Mouse (Mus musculus) liver, embryonic 15.5 days (tissue): ENCODE measurements at regions not wholly inside any gene's neighbourhood (a gene's known extent, or its start where the extent isn't known, plus 50 kb on each side); places are given as distances from the start of the nearest gene placed in this dataset.
A peak's percentile ranks its signal among the peaks of the same experiment; 100 is the strongest.

Experiments
- ATAC-seq: fragments of 200-750 bp; cut with Nextera tagmentation; 2 replicates; pipeline ENCODE4 v1.8.0; 2017; ENCODE audit warnings: moderate number of reproducible peaks, mild to moderate bottlenecking, moderate library complexity; ENCODE audit not compliant: insufficient read depth
- H3K27ac ChIP-seq: fragments of 300-500 bp; sonication (generic); replicated peaks from 2 replicates; pipeline ENCODE4 v1.5.1; 2015; ENCODE audit warnings: mild to moderate bottlenecking, inconsistent platforms
- H3K27me3 ChIP-seq: fragments of 300-500 bp; sonication (generic); 2 replicates; pipeline ENCODE4 v1.6.1; 2015; ENCODE audit warnings: mild to moderate bottlenecking, inconsistent platforms
- H3K36me3 ChIP-seq: fragments of 300-500 bp; sonication (generic); replicated peaks from 2 replicates; pipeline ENCODE4 v1.6.1; 2015; ENCODE audit warnings: moderate library complexity, mild to moderate bottlenecking, inconsistent platforms
- H3K4me1 ChIP-seq: fragments of 300-500 bp; sonication (generic); replicated peaks from 2 replicates; pipeline ENCODE4 v1.6.1; 2015; ENCODE audit warnings: inconsistent platforms
- H3K4me2 ChIP-seq: fragments of 300-500 bp; sonication (generic); 2 replicates; pipeline ENCODE4 v1.6.1; 2015; ENCODE audit warnings: moderate library complexity, mild to moderate bottlenecking, inconsistent platforms
- H3K4me3 ChIP-seq: fragments of 300-500 bp; sonication (generic); replicated peaks from 2 replicates; pipeline ENCODE4 v1.5.1; 2015; ENCODE audit warnings: mild to moderate bottlenecking, inconsistent platforms
- H3K9ac ChIP-seq: fragments of 300-500 bp; sonication (generic); 2 replicates; pipeline ENCODE4 v1.6.1; 2015; ENCODE audit warnings: moderate library complexity, mild to moderate bottlenecking, inconsistent platforms
- H3K9me3 ChIP-seq: fragments of 300-500 bp; sonication (generic); replicated peaks from 2 replicates; pipeline ENCODE4 v1.6.1; 2016; ENCODE audit warnings: inconsistent platforms
- WGBS: fragments of 180-500 bp; shearing (Covaris S2); methylation state at CpG from one replicate; pipeline ENCODE4 v1.1.7; 2015; ENCODE audit warnings: mixed read lengths; ENCODE audit not compliant: insufficient replicate concordance; 5-methylcytosine and 5-hydroxymethylcytosine counted together

DNA sequence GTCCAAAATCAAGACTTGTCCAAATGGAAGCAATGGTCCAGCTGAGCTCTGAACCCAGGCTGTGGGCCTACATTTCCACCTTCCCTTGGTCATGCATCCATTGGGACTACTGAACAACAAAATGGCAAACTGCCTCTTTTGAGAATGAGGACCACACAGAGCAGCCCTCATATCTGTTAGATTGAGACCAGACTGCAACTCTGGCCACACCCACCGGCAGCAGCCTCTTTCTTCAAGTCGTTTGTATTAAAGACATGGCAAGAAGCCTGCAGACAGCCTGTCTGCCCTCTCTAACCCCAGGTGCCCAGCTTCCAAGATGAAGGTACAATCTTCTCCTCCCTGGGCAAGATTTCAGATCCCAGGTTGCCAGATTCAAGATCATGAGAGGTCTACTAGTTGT lies 51.8 kb upstream of the St6galnac3 start:
- Histone ChIP-seq H3K9ac (no peak overlapping the region), H3K4me1 (peaks cover 39% of the 10 kb centered on the region), H3K36me3 (no peaks in the 10 kb centered on the region), H3K27me3 (no peaks in the 10 kb centered on the region), H3K9me3 (no peaks in the 10 kb centered on the region), H3K4me3 (no peak overlapping the region), H3K4me2 (peak overlapping the region; percentile 23; the same call in 1 of the 2 replicates), H3K27ac (no peak overlapping the region)
- ATAC-seq, result peak; percentile 43; the same call in 1 of the 2 replicates
- 12% methylated on average over 2 of the region's 2 CpGs for WGBS

DNA sequence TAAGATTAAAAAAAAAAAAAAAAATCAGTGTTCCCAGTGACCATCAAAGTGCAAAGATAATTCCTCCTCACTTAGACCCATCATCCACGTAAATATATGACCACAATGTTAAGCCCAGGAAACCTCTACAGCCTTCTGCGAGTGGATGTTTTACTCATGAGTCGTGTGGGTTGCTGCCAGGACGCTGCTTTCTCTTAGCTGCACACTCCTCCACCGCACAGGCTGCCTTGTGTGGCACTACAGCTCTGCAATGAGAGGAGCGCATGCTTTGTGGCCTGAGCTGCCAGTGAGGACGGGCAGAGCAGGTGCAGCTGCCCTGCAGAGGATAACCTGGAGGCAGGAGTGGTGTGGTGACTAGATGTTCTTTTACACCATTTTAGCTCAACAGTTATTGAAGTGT lies 53.4 kb upstream of the St6galnac3 start:
- no peak overlapping the region for H3K4me2 ChIP-seq
- H3K9ac ChIP-seq, result no peak overlapping the region
- H3K9me3 ChIP-seq, result no peaks in the 10 kb centered on the region
- H3K27ac ChIP-seq, result no peak overlapping the region
- 74% methylated on average over 7 of the region's 7 CpGs for WGBS
- H3K27me3 ChIP-seq, result no peaks in the 10 kb centered on the region
- no peak overlapping the region for H3K4me3 ChIP-seq
- H3K4me1 ChIP-seq, result peaks cover 40% of the 10 kb centered on the region
- H3K36me3 ChIP-seq, result no peaks in the 10 kb centered on the region
- ATAC-seq, result no peak

DNA sequence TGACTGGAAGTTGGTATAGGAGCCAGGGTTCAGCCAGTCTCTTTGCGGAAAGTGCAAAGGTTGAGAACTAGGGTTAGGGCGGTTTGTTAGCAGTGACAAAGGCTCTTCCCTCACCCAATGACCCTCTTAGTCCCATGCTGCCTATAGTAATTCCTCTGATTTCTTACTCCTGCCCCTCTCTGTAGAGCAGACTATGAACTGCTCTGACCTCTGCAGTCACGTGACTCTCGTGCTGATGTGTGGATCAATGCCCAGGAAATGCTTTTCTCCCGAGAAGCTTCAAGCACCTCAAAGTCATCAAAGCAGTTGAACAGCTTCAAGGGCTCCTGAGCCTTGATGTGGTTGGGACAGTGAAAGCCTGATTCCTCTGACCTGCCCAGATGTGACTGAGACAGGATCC lies 57.5 kb upstream of the St6galnac3 start:
- Histone ChIP-seq H3K27me3 (no peaks in the 10 kb centered on the region), H3K4me1 (peaks cover 12% of the 10 kb centered on the region), H3K36me3 (no peaks in the 10 kb centered on the region), H3K4me3 (no peak overlapping the region), H3K27ac (no peak overlapping the region), H3K9ac (no peak overlapping the region), H3K4me2 (no peak overlapping the region), H3K9me3 (no peaks in the 10 kb centered on the region)
- ATAC-seq, result no peak
- WGBS, result 70% methylated on average over 5 of the region's 5 CpGs

DNA sequence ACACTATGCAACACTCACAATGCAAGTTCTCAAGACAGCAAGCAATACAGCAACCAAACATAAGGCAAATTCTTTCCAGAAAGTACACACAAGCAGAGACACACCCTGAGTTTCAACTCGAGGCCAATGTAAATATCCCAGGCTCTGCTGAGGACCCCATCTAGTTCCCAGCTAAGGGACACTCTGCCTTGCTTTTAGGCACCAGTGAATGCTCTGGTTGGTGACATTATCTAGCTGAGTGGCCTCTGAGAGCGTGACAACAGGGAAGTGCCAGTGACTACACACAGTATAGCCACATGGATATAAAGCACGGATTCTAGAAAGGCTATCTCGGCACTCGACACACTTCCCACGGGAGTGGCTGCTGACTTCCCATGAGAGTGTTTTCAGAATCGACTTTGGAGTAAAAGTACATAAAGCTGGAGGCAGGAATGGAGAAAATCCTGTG lies 58.3 kb upstream of the St6galnac3 start:
- no peak for ATAC-seq
- Histone ChIP-seq H3K27ac (no peak overlapping the region), H3K4me1 (peaks cover 11% of the 10 kb centered on the region), H3K27me3 (no peaks in the 10 kb centered on the region), H3K36me3 (no peaks in the 10 kb centered on the region), H3K4me3 (no peak overlapping the region), H3K9me3 (no peaks in the 10 kb centered on the region), H3K9ac (no peak overlapping the region), H3K4me2 (no peak overlapping the region)
- 63% methylated on average over 7 of the region's 7 CpGs for WGBS

DNA sequence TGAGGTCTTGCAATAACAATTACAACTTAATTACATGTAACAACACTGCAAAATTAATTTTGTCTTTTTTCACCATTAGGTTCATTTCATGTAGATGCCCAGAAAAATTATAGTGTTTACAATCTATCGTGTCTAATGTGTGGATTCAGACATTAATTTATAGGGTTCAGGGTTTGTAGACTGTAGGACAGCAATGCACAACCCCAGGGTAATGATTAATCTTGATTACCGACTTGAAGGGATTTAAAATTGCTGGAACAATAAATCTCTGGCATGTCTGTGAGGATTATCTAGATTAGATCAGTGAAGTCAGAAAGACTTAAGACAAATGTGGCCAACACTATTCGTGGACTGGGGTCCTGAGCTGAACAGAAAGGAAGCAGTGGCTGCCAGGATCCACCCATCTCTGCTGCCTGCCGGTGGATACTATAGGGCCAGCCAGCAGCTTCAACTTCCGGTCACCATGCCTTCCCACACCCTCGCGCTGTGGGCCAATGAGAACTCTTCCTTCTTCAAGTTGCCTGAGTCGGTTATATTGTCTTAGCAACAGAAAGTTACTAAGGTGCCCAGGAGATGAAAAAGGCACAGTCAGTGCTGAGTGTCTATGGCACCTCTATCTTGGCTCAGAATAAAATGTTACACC lies 59.1 kb upstream of the St6galnac3 start:
- Histone ChIP-seq H3K36me3 (no peaks in the 10 kb centered on the region), H3K4me2 (no peak overlapping the region), H3K27me3 (no peaks in the 10 kb centered on the region), H3K27ac (no peak overlapping the region), H3K4me1 (peaks cover 16% of the 10 kb centered on the region), H3K9me3 (no peaks in the 10 kb centered on the region), H3K4me3 (no peak overlapping the region), H3K9ac (no peak overlapping the region)
- ATAC-seq, result no peak
- 41% methylated on average over 8 of the region's 8 CpGs for WGBS

DNA sequence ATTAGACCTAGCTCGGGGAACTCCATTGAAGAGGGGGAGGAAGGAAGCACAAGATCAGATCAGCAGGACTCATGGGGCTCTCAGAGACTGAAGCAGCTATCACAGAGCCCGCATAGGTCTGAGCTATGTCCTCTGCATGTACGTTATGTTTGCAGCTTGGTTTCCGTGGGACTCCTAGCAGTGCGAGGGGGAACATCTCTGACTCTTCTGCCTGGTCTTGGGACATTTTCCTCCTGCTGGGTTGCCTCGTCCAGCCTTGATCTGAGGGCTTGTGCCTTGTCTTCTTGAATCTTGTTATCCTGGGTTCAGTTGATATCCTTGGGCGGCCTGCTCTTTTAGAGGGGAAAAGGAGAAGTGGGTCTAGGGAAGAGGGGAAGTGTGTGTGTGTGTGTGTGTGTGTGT lies 53.6 kb upstream of the Asb17 start:
- Histone ChIP-seq H3K27me3 (no peaks in the 10 kb centered on the region), H3K9ac (peak overlapping the region; percentile 44), H3K4me3 (peak overlapping the region; percentile 7; the same call in 1 of the 2 replicates), H3K4me2 (peak overlapping the region; percentile 60), H3K9me3 (no peaks in the 10 kb centered on the region), H3K4me1 (peaks cover 63% of the 10 kb centered on the region), H3K36me3 (no peaks in the 10 kb centered on the region), H3K27ac (peak overlapping the region; percentile 95)
- 11% methylated on average over 7 of the region's 7 CpGs for WGBS
- ATAC-seq, result no peak

DNA sequence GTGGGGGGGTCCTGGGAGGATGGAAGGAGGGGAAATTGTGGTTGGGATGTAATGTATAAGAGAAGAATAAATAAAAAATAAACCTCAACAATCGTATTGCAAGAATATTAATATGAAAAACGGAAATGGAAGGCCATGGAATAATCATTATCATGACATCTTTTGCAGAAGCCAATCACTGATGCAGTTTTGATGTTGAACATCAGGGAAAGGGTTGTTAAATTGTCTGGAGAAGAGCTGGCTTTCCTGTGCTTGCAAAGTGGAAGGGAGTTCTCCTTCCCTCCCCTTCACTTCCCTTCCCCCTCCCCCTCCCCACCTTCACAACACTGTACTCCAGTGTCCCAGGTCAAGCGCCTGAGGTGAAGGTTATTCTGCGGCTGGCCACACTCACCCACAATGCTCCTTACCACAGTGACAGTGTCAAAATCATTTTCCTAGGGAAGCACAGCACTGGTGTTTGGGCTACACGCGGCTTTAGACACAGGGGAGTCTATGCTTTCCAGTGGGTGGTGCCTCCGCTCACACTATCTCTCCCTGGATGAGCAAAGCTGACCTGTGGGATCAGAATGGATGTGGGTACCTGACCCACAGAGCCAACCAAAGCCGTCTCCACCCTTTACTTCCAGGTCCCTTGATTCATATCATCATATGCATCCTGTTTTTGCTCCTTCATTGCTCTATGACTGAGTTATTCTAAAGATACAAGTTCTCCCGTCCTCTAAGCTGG lies 53.0 kb upstream of the Asb17 start:
- Histone ChIP-seq H3K4me1 (peaks cover 63% of the 10 kb centered on the region), H3K4me3 (peak overlapping the region; percentile 30)
- ATAC-seq, result peak; percentile 55

DNA sequence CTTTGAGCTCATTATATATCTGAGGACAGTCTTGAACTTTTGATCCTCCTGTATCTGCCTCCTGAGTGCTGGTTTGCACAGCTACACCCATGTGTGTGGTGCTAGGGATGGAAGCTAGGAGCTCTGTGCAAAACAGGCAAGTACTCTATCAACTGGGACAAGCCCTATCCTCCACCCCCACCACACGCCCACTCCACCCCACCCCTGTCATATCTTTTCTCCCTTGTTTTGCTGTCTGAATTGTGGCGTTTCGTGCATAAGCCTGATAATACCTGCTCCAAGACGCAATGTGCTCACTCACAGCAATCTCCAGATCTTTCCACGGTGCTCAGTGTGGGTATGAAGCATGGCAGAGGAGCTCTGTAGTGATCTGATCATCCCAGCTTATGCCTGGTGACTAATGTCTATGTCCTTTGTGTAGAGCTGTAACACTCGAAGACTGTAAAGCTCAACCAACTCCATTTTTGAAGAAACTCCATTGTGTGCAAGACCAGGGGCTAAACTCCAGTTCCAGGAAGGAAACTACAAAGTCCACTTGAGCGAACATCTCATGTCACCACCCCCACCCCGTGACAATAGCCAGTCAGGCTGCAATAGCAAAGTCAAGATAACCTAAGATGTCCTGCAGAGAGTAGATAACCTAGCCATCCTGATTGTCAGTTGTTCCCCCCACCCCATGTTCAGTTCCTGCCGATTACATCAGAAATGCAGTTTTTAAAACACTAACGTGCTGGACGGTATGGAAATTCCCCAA lies 52.2 kb upstream of the Asb17 start:
- peaks cover 65% of the 10 kb centered on the region for H3K4me1 ChIP-seq
- peak overlapping the region; percentile 95 for H3K27ac ChIP-seq
- no peaks in the 10 kb centered on the region for H3K36me3 ChIP-seq
- no peaks in the 10 kb centered on the region for H3K27me3 ChIP-seq
- H3K9me3 ChIP-seq, result no peaks in the 10 kb centered on the region
- H3K9ac ChIP-seq, result peak overlapping the region; percentile 49
- WGBS, result 11% methylated on average over 11 of the region's 11 CpGs
- ATAC-seq, result peak; percentile 99
- peak overlapping the region; percentile 30 for H3K4me3 ChIP-seq
- peak overlapping the region; percentile 60 for H3K4me2 ChIP-seq

More for the DNA sequence above, 53.0 kb upstream of the Asb17 start:
- Histone ChIP-seq H3K36me3 (no peaks in the 10 kb centered on the region), H3K27ac (peak overlapping the region; percentile 95), H3K9ac (peak overlapping the region; percentile 44), H3K9me3 (no peaks in the 10 kb centered on the region), H3K4me2 (peak overlapping the region; percentile 60), H3K27me3 (no peaks in the 10 kb centered on the region)
- WGBS, result 9% methylated on average over 9 of the region's 9 CpGs

DNA sequence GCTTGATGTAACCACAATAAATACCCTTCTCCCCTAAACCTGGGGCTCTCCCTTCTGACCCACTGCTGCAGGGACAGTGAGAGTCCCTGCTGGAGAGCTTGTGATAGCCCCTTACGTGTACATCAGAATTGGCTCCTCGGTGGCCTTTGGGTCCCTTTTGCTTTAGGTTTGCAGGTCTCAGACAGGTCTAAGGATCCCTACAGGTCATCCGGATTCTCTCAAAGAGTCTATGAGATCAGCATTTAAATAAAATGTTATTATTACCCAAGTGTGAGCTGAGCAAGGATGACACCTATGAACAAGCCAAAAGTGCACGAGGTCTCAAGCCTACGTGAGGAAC lies 51.7 kb upstream of the Asb17 start:
- Histone ChIP-seq H3K9me3 (no peaks in the 10 kb centered on the region), H3K9ac (peak overlapping the region; percentile 49), H3K4me3 (no peak overlapping the region), H3K4me2 (peak overlapping the region; percentile 60), H3K27ac (peak overlapping the region; percentile 95), H3K27me3 (no peaks in the 10 kb centered on the region), H3K4me1 (peaks cover 67% of the 10 kb centered on the region), H3K36me3 (no peaks in the 10 kb centered on the region)
- WGBS, result 25% methylated on average over 5 of the region's 5 CpGs
- no peak for ATAC-seq
